Mouse (Mus musculus): ENCODE results near the gene Sema3g.

Sema3g gene

DNA sequence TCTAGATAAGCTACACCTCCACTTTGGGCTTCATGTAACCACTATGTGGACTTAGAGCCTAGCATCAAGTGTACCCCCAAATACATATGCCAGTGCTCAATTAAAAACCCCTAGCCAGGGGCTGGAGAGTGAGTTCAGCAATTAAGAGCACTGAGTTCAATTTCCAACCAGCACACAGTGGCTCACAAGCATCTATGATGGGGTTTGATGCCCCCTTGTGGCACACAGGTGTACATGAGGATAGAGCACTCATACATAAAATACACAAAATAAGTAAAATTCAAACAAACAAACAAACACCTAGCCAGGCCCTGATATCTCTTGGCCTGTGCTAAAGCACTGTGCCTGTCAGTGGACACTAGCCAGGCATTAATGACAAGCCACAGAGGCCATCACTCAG lies 21.7 kb upstream of the Sema3g start:
- DNase-seq (ENCODE audit: low read depth) = no peak

DNA sequence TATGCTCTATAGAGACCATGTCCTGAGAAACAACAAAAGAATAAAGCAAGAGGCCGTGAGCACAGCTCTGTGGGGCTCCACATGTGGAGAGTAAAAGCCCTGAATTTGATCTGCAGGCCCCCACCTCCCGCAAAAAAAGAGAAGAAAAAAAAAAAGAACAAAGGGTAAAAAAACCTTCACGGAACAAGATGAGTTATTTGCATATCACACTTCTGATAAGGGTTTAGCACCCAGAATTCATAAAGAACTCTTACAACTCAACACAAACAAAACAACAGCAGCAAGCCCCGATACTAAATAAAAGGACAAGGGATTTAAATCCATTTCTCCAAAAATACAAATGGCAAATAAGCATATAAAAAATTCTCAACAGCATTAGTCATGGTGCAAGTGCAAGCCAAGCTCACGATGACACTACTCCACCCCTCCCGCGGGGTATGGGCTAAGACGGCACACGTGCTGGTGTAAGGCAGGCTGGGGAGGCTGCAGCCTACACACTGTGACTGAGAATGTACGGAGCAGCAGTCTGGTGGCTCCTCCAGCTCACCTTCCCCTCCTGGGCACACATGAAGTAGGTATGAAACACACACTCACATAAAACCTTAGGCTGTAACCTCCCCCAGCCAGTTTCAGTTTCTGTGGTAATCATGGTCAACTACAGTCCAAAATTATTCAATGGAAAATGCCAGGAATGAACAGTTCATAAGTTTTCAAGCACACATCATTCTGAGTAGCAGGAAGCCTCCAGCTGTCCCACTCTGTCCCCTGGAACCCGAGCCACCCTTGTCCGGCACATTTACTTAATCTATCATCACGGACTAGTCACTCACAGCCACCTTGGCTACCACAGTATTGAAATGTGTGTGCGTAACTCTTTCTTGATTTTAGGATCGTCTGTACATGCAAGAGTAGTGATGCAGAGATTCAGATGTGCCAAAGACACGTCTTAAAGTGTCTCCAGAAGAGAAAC lies 19.8 kb upstream of the Sema3g start:
- DNase-seq (ENCODE audit: low read depth) = no peak

DNA sequence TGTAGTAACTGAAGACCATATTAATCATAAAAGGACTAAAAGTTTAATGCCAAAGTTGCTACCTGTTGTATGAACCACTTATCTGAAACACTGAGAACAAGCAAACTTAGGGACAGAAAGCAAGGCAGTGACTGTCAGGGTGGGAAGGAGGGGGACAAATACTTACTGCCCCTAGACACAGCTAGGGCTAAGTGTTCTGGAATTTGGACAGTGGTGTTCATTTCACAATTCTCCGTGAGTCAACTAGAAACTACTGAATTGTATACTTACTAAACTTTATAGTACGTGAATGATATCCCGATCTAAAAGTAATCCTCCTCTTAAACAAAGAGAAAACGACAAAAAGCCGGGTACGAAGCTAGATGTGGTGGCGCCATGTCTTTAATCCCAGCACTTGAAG lies 18.1 kb upstream of the Sema3g start:
- no peak for DNase-seq (ENCODE audit: low read depth)

DNA sequence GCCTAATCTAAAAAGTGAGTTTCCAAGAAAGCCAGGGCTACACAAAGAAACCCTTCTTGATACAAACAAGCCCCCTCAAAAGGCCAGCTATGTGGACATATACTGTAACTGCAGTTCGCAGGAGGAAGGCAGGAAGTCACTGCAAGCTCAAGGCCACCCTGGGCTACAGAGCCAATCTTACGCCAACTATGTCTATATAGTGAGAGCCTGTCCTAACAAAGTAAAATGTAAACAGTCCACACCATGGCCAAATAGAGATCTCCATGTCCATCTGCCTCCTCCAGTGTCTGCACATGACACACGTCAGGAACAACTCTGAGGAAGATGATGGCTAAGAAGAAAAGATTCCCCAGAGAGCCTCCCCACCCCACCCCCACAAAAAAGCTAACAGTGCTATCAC lies 17.6 kb upstream of the Sema3g start:
- no peak for DNase-seq (ENCODE audit: low read depth)

DNA sequence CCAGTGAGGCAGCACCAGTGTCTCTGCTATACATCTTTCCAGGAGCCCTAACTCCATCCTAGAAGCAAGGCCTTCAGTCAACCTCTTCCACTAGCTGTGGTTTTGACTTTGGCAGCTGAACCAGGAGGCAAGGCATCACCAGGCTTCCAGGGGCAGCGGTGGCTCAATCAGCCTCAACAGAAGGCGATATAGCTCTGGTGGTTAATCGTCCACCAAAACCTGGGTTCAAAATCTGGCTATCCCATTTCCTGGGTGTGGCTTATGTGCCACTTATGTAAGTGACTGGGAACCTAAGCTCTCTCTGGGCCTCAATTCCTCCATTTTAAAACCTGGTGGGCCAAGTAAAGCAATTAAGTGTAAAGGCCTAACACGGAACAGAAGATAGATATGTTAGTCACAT lies 12.8 kb upstream of the Sema3g start:
- no peak for DNase-seq (ENCODE audit: low read depth)

DNA sequence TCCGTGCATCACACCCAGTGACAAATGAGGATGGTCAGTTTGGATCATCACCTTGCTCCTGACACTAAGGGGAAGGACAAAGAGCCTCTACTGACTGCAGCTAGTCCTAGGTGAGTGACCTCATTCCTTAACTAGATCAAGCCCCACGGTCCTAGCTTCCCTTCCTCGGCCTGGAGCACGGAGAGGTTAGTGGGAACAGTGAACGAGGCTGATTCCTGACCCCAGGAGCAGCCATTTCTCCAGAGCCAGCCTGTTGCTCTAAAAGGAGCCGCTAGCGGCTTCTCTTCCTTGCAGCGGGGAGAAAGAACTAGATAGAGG lies 12.5 kb upstream of the Sema3g start:
- DNase-seq (ENCODE audit: low read depth) = no peak

DNA sequence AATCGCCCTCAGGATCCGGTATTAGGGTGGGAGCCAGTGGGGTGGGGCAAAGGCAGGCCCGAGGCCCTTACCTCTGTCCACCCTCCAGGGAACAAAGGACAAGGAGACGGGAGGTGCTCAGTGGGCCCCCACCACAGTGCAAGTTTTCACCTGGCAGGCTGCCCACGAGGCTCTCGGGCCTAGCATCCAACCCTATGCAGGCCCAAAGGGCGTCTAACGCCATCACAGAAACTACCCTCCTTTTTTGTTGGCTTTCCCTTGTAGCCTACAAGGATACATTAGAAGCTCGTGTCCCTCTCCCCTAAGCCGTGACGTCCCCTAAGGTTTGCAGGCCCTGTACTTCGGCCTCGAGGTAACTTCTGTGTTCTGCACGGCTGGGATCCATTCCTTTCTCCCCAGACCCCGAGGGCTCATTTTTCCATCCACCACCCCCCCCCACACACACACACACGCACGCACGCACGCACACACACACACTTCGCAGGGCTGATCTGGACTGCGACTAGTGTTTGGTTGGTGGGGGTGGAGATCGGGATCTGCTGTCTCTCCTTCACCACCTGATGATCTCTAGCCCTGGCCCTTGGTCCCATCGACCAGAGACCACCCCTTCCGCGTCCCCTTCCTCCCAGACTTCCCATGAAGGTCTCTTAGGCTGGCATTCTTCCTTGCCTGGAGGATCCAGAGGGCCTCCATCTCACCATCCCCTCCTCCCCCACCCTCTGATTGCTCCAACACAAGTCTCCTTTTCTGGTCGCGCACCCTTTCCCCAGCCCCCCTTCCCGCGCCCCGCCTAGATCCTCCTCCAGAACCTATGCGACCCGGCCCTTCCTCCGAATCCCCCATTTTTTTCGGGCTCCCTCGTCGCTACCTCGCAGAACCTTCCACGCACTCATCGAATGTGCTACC lies 11.8 kb upstream of the Sema3g start:
- DNase-seq (ENCODE audit: low read depth) = no peak

DNA sequence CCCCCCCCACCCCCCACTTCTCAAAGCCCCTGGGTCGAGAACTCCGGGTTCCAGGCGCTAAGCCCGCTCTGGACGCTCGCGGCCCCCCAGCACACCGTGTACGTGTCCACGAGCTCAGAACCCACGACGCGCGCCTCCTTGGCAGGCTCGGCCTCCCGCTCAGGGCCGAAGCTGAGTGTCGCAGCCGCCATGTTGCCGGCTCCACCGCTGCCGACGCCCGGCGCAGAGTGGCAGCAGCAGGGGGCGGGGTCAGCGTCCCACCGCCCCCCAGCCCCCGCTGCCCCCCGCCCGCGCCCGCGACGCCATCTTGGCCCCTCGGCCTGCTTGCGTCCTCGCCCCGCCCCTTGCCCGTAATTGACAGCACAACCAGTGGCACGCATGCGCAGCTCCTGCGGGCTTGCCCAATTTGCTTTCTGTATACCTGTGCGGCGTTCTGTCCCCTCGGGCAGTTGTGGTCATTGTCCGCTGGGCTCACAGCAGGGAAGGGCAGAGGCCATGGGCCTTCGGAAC lies 11.1 kb upstream of the Sema3g start:
- DNase-seq (ENCODE audit: low read depth) = peak; percentile 91

DNA sequence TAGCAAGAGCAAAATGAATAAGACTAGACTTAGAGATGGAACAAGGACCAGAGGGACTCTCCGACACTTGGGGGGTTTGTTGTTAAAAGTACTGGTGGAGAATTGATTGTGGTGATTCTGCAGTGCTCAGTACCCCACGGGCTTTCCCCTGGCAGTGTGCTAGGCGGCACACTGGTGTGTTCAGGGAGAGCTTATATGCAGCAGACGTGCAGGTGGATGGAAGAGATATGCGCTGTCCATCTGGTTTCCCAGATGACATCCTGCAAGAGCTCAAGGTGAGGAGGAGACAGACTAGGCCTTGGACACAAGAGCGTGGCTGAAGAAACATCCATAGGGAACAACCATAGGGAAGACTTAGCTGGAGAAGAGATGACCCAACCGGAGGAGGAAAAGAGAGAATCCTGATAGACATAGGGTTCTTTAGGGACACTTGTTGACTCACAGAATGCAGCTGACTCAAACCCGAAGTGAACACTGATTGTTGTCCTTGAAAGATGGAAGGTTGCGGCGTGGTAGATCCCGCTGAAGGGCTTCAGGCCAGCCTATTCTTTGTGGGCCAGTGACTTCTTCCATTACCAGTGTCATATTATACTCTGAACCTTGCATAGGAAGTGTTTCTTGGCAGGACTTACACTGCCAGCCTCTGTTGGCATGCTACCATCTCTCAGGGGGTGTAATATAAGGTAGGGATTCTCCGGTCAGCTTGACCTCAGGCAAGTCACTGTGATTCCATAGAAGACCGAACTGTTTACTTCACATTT lies 10.4 kb upstream of the Sema3g start:
- DNase-seq (ENCODE audit: low read depth) = no peak

DNA sequence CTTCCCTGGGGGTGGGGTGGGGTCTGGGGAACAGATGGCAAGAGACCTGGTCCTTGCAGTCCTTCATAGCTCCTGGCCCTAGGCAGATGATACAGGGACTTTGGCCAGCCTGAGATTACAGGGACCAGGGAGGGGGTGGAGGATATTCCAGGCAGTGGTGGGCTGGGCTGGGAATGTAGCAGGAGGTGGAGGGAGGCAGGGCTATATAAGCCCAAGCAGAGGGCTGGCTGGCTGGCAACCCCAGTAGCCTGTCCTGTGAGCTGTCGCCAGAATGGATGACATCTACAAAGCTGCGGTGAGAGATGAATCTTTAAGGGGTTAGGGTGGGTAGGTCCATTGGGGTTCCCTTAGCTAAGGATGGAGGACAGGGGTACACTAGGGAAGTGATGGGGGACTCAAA lies 9.6 kb upstream of the Sema3g start, which contains the start of gene Tnnc1:
Gene Tnnc1 (plus strand): TSS at position 229 of the 400 bp plus-strand sequence.
- no peak for DNase-seq (ENCODE audit: low read depth)

DNA sequence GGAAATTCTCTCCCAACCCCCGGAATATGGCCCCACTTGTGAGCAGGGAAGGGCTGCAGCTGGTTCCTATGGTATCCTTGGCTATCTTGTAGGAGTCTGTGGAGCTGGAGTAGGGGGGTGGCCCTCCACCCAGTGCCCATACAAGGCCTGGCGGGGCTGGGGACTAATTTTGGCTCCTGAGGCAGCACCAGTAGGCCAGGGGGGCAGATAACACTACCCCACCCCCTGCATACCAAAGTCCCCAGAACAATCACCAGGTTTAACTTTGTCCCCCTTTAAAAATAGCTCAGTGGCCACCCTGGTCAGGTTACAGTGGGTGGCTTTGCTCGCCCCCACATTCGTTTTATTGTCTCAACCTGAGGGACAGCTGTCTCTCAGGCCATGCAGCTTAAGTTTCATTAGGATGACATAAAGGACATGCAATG lies 8.5 kb upstream of the Sema3g start:
- no peak for DNase-seq (ENCODE audit: low read depth)

DNA sequence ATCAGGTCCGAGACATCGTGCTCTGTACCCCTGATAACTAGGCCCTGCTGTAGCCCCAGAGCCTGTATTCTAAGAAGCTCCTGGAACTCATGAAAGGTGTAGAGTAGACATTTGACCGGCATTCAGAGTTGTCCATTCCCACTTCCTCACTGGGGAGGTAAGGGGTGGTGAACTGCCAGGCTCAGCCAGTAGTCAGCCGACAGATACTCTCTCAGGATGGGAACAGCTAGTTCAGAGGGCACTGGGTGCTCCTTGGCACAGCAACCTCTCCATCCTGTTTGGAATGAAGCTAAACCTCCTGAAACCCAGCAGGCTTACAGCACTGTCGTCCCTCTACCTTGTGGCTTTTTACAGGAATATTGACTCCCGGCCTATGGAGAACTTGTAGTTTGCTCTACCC lies 5.8 kb upstream of the Sema3g start:
- no peak for DNase-seq (ENCODE audit: low read depth)

DNA sequence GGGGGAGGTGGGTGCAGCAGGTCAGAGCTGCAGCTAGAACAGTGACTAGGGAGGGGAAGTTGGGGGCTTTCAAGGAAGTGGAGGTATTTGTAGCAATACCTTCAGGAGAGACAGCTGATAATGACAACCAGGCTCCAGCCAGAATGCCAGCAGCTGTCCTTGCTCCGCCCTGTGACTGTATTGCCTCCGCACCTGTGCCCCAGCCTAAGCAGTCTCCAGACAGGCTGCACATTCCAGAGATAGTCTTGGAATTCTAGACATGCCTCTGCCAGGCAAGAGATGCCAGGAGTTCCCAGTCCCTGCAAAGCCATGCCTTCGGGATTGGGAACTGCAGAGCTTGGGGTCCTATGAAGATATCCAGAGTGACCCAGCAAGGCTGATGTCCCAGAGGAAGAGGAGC lies 5.2 kb upstream of the Sema3g start:
- no peak for DNase-seq (ENCODE audit: low read depth)

DNA sequence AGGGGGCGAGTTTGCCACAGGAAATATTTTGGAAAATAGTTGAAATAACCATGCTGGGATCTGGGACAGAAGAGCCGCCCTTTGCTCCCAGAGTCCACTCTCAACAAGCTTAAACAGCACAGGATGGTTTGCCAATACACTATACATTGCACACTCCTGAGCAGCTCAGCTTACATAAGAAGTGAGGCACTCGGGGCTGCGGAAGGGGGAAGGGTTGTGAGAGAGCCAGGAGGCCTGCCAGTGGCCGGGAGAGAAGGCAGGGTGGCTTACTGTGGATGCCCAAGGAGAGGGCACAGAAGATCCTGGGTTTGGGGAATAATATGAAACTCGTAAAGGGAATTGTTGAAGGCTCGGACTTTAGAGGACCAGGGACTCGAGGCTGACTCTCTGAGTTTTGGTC lies 3.8 kb upstream of the Sema3g start:
- DNase-seq (ENCODE audit: low read depth) = no peak

DNA sequence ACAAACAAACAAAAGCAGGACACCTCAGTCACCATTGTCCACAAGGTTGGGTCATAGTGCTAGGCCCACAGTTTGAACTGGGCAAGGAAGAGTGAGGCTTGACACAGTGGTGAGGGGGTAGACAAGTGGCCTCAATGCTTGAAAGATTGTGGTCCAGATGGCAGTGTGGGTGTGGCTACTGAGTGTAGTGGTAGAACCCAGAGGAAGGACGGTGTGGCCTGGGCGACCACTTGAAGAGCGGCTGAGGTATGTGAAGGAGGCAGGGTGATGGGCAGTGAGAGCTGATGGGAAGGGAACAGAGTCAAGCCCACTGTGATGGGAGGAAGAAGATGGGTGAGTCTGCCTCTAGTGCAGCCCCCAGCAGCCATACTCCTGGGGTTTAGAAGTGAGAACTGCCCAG lies 3.0 kb upstream of the Sema3g start:
- DNase-seq (ENCODE audit: low read depth) = no peak

DNA sequence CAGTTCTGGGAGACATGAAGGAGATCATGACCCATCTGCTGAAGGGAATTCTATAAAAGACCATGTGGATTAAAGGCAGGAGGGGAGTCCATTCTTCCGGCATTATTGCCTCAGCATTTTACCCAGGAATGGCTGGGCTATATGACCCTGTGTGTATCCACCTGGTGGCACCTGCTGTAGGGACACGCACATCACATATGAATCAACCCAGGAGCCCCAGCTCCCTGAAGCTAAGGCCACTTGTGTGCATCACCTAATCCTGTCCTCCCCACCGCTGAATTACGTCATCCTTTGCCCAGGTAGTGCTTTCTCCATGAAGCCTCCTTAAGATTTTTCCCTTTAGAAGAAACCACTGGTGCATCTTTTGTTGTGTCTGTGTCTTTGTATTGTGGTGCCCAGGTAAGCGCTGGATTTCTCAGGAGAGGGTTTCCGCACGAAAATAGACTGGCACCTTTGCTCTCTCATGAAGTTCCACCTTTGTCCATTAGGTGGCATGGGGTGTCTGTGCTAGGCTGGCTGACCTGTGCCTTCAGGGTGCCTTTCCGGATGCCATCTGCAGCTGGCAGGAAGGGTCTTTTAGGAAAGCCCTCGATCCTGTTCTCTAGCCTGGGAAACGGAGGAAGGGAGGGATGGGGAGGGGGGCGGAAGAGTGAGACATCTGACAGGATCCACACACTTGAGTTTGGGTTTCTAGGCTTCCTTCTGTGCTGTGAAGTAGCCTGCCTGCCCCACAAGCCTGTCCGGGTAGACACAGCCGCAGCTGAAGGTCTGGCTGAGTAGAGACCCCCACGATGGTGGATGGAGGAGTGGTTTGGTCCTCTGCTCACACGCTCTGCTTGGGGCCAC lies 2.3 kb upstream of the Sema3g start:
- DNase-seq (ENCODE audit: low read depth) = peak; percentile 73

DNA sequence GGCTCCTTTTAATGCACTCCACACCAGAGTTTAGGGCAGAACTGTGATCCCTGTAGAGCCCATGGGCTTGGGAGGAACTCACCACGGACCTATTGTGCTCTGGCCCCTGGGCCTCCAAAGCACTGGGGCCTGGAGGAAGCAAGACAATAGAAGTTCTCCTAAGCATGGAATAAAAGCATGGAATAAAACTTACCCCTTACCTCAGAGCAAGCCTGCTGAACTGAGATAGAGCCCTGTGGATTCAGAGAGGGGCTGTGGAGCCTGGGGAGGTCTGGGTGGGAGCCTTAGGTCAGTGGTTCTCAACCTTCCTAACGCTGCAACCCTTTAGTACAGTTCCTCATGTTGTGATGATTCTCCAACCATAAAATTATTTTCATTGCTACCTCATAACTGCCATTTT lies 814 bp upstream of the Sema3g start, which contains the start of gene Nisch:
Gene Nisch (minus strand): TSS at position 101 of the 400 bp plus-strand sequence.
- DNase-seq (ENCODE audit: low read depth) = no peak

DNA sequence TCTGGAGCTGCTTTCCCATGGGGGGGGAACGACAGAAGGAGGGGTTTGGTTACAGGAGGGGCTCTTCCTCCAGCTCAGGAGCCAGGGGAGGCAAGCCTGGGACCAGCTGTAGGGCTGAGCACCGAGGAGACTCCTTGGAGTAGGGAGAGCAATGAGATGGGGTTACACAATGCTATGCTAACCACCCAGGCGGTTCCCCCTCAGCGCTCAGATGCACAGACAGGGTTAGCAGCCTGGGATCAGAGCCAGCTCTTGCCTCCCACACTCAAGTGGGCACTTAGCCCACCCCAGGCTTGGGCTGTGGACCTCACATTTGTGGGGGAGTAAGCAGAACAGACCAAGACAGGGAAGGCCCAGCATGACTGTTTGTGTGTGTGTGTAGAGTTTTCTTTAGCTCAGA lies 9.3 kb downstream of the Sema3g start:
- no peak for DNase-seq (ENCODE audit: low read depth)

DNA sequence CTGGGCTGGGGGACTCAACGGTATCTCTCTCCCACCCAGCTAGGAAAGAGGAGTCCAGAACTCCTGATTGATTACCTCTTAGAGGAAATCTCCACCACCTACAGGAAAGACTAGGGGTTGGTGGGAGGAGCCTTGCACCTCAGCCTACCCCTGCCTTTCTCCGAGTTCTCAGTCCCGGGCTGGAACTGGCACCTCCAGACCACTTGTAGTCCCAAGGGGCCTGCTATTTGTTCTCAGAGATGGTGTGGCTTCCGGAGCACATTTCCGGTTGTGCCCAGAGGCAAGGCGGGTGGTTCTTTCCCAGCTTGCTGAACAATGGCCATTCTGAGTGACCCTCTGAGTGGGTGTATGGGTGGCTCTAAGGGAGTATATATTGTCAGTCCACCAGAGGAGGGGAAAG lies 10.6 kb downstream of the Sema3g start:
- DNase-seq (ENCODE audit: low read depth) = no peak

DNA sequence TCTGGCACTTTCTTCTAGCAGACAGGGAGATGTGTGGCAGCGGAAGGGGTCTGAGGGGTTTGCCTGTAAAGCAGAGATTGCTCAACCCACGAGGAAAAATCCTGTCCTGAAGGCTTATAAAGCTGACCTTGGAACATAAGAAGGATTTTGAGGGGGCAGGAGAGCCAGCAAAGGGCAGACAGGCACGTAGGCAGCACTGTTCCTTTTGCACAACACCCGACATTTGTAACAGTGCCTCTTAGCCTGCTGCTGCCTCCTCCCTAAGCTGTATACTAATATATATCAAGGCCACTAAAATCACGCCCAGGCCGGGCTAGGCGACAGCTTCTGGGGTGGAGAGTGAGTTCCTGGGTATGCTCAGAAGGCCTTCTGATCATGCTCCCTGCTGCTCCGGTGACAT lies 12.8 kb downstream of the Sema3g start:
- no peak for DNase-seq (ENCODE audit: low read depth)

Data from c-Kit-positive CD71-negative TER-119-negative erythroid progenitor cells, embryonic 14.5 days (primary cell).